In genomic region chr8:105231503-105232320, GRCm38 (mm10) we compare ENCODE assay signal across 33 mouse cellular contexts. TPM values are rescaled to one million over a fixed set of nuclear protein-coding genes. Genes with fewer than 3 reads are reported as not detected.
DNase-seq lines count a peak whose midpoint lies in the region; ATAC-seq and TF ChIP-seq lines count a peak whose summit lies in the region.
"Had no signal": no experiment of that assay in that cellular context is flagged by ENCODE, and none has a peak within 500 bp of the region (broad histone marks: within the 10 kb centered on the region; RNA-seq: fewer than 3 reads in every experiment).

No protein-coding gene starts in this region.

- peak overlapping the region; percentile 11; the same call in 1 of the 2 replicates for H3K27ac ChIP-seq in liver, postnatal 0 days (ENCODE audit: low read depth)
- H3K27ac ChIP-seq in liver, embryonic 11.5 days (ENCODE audit: low read depth, low read length) = no peak overlapping the region
- peak overlapping the region; percentile 86 for H3K27ac ChIP-seq in ES-E14 (ENCODE audit: insufficient read depth, low read depth, low read length, poor library complexity, severe bottlenecking)
- no peak overlapping the region for H3K27ac ChIP-seq in forebrain, embryonic 15.5 days (replicated peaks)
- H3K27ac ChIP-seq: embryonic facial prominence, embryonic 10.5 days; embryonic facial prominence, embryonic 15.5 days; forebrain, embryonic 12.5 days; heart, adult 2 months; heart, embryonic 13.5 days; hindbrain, embryonic 10.5 days; hindbrain, embryonic 15.5 days; limb, embryonic 12.5 days; liver, embryonic 13.5 days; midbrain, embryonic 12.5 days; neural tube, embryonic 13.5 days had no signal

- DNase-seq in liver, postnatal 0 days = no peak
- DNase-seq in liver, embryonic 11.5 days (ENCODE audit: low spot score) = no peak
- DNase-seq in ES-E14 (ENCODE audit: low read depth, low spot score) = no peak
- peak; percentile 56 for DNase-seq in ZHBTc4 (ENCODE audit: low read depth, low spot score)
- no peak for DNase-seq in spleen, postnatal 36 days (ENCODE audit: low spot score in 2 of 2)
- DNase-seq: adrenal gland, postnatal 14 days; B cell, adult 2 months; cerebellum, adult 18-20 months; cerebellum, postnatal 10 days; gastrocnemius, postnatal 25 days; heart, adult 2 months; heart, postnatal 10 days; kidney, adult 2 months; kidney, postnatal 10 days; layer of hippocampus, adult 9-11 months; liver, embryonic 13.5 days; lung, adult 2 months; lung, postnatal 10 days; right cerebral cortex, postnatal 4 days; thymus, adult 2 months; thymus, postnatal 36 days had no signal

- no peak overlapping the region for H3K4me2 ChIP-seq in liver, postnatal 0 days (ENCODE audit: low read depth, low read length)
- H3K4me2 ChIP-seq in liver, embryonic 11.5 days = no peak overlapping the region
- no peak overlapping the region for H3K4me2 ChIP-seq in forebrain, embryonic 15.5 days (replicated peaks)
- H3K4me2 ChIP-seq: embryonic facial prominence, embryonic 15.5 days; forebrain, embryonic 12.5 days; heart, embryonic 13.5 days; hindbrain, embryonic 15.5 days; limb, embryonic 12.5 days; midbrain, embryonic 12.5 days; neural tube, embryonic 13.5 days had no signal

- ATAC-seq in liver, postnatal 0 days = no peak
- no peak for ATAC-seq in liver, embryonic 11.5 days (replicated peaks; ENCODE audit: low FRiP score)
- peak; percentile 37; the same call in 1 of the 2 replicates for ATAC-seq in megakaryocyte progenitor cell, adult 5-6 weeks (replicated peaks; ENCODE audit: poor library complexity)
- ATAC-seq in forebrain, embryonic 15.5 days (replicated peaks) = no peak
- ATAC-seq: inflammation-experienced regulatory T-cells, adult 6 months had no signal

- TF ChIP-seq CTCF in liver, postnatal 0 days (IDR thresholded peaks at IDR 0.05; ENCODE audit: low read depth) = no peak

- H3K4me3 ChIP-seq in liver, postnatal 0 days (ENCODE audit: low read depth, low read length) = no peak overlapping the region
- no peak overlapping the region for H3K4me3 ChIP-seq in liver, embryonic 11.5 days (ENCODE audit: low read depth, low read length)
- H3K4me3 ChIP-seq in ES-E14 (ENCODE audit: insufficient read depth in 1 of 2, low read depth in 1 of 2, low read length in 2 of 2, poor library complexity in 1 of 2, severe bottlenecking in 1 of 2) = peak overlapping the region; percentile 31 to 36; a peak in 2 of 4 replicates
- no peak overlapping the region for H3K4me3 ChIP-seq in forebrain, embryonic 15.5 days
- H3K4me3 ChIP-seq: embryonic facial prominence, embryonic 10.5 days; embryonic facial prominence, embryonic 15.5 days; forebrain, embryonic 12.5 days; heart, adult 2 months; heart, embryonic 13.5 days; hindbrain, embryonic 10.5 days; hindbrain, embryonic 15.5 days; limb, embryonic 12.5 days; liver, embryonic 13.5 days; midbrain, embryonic 12.5 days; neural tube, embryonic 13.5 days had no signal

- peaks cover 14% of the 10 kb centered on the region for H3K4me1 ChIP-seq in liver, postnatal 0 days (ENCODE audit: insufficient read depth)
- peaks cover 11% of the 10 kb centered on the region for H3K4me1 ChIP-seq in liver, embryonic 11.5 days (replicated peaks; ENCODE audit: control insufficient read depth, insufficient read depth, low read length)
- peaks cover 14 to 23% of the 10 kb centered on the region in 2 experiments for H3K4me1 ChIP-seq in ES-E14 (ENCODE audit: control insufficient read depth in 2 of 2, insufficient read depth in 2 of 2, low read length in 2 of 2, poor library complexity in 1 of 2)
- H3K4me1 ChIP-seq in forebrain, embryonic 15.5 days = peaks cover 6% of the 10 kb centered on the region
- H3K4me1 ChIP-seq: embryonic facial prominence, embryonic 10.5 days; embryonic facial prominence, embryonic 15.5 days; forebrain, embryonic 12.5 days; hindbrain, embryonic 10.5 days; limb, embryonic 12.5 days had no signal

- H3K9me3 ChIP-seq in liver, postnatal 0 days (ENCODE audit: low read length) = no peaks in the 10 kb centered on the region
- no peaks in the 10 kb centered on the region for H3K9me3 ChIP-seq in liver, embryonic 11.5 days (ENCODE audit: control insufficient read depth, low read length)
- H3K9me3 ChIP-seq in ES-E14 (ENCODE audit: control insufficient read depth, insufficient read depth, low read depth, low read length) = no peaks in the 10 kb centered on the region
- H3K9me3 ChIP-seq in forebrain, embryonic 15.5 days = no peaks in the 10 kb centered on the region
- H3K9me3 ChIP-seq: embryonic facial prominence, embryonic 10.5 days; embryonic facial prominence, embryonic 15.5 days; forebrain, embryonic 12.5 days; heart, embryonic 13.5 days; hindbrain, embryonic 10.5 days; hindbrain, embryonic 15.5 days; limb, embryonic 12.5 days; liver, embryonic 13.5 days; midbrain, embryonic 12.5 days; neural tube, embryonic 13.5 days had no signal

- H3K27me3 ChIP-seq in liver, postnatal 0 days (ENCODE audit: insufficient read depth, low read length) = no peaks in the 10 kb centered on the region
- no peaks in the 10 kb centered on the region for H3K27me3 ChIP-seq in liver, embryonic 11.5 days (replicated peaks; ENCODE audit: control insufficient read depth, insufficient read depth, low read length)
- no peaks in the 10 kb centered on the region for H3K27me3 ChIP-seq in forebrain, embryonic 15.5 days
- H3K27me3 ChIP-seq: embryonic facial prominence, embryonic 15.5 days; forebrain, embryonic 12.5 days; heart, embryonic 13.5 days; hindbrain, embryonic 15.5 days; limb, embryonic 12.5 days; liver, embryonic 13.5 days; midbrain, embryonic 12.5 days; neural tube, embryonic 13.5 days had no signal

- peaks cover 30% of the 10 kb centered on the region for H3K36me3 ChIP-seq in liver, postnatal 0 days (replicated peaks; ENCODE audit: insufficient read depth, low read length)
- H3K36me3 ChIP-seq in liver, embryonic 11.5 days (ENCODE audit: control insufficient read depth, insufficient read depth, low read length) = peaks cover 3% of the 10 kb centered on the region; the same call in 1 of the 2 replicates
- peaks cover 10% of the 10 kb centered on the region for H3K36me3 ChIP-seq in ES-E14 (ENCODE audit: control insufficient read depth, insufficient read depth, low read length, poor library complexity, severe bottlenecking)
- H3K36me3 ChIP-seq in forebrain, embryonic 15.5 days = peaks cover 12% of the 10 kb centered on the region

- WGBS in liver, postnatal 0 days (ENCODE audit: insufficient replicate concordance) = 69% methylated on average over 12 of the region's 12 CpGs
- WGBS in liver, embryonic 11.5 days = 76% methylated on average over 12 of the region's 12 CpGs
- 88% methylated on average over 12 of the region's 12 CpGs for WGBS in forebrain, embryonic 15.5 days

- TF ChIP-seq EP300 in liver, postnatal 0 days (IDR thresholded peaks at IDR 0.05; ENCODE audit: low read depth) = no peak

- in situ Hi-C loops in ES-E14 (cut with MboI; ENCODE audit: low sequenced_read_pairs in 2 of 2, unreplicated experiment in 2 of 2) = no loop called here

- no peak overlapping the region for H3K9ac ChIP-seq in liver, postnatal 0 days (replicated peaks)
- H3K9ac ChIP-seq in liver, embryonic 11.5 days (ENCODE audit: low read depth, low read length) = no peak overlapping the region
- H3K9ac ChIP-seq in ES-E14 (ENCODE audit: insufficient read depth, low read depth, low read length, poor library complexity, severe bottlenecking) = peak overlapping the region; percentile 9; the same call in 1 of the 2 replicates
- no peak overlapping the region for H3K9ac ChIP-seq in forebrain, embryonic 15.5 days (replicated peaks)
- H3K9ac ChIP-seq: embryonic facial prominence, embryonic 15.5 days; forebrain, embryonic 12.5 days; heart, embryonic 13.5 days; hindbrain, embryonic 15.5 days; limb, embryonic 12.5 days; liver, embryonic 13.5 days; midbrain, embryonic 12.5 days; neural tube, embryonic 13.5 days had no signal

RNA-seq across cellular contexts. Expression of gene D230025D16Rik, which starts 6.8 kb away (rescaled TPM):
- 24.2 and 30.9 TPM in 2 replicates for polyA plus RNA-seq in liver, postnatal 0 days (2015; fragmentation: Nextera tagmentation; extraction: Ambion mirVana)
- polyA plus RNA-seq in liver, embryonic 11.5 days (2014; fragmentation: Nextera tagmentation; extraction: Ambion mirVana) = 24.0 and 25.2 TPM in 2 replicates
- total RNA-seq in ES-E14 (2012; rRNA removed) = 41.7 and 42.6 TPM in 2 replicates
- total RNA-seq in megakaryocyte progenitor cell, adult 5-6 weeks (2015) = 20.8 and 31.3 TPM in 2 replicates
- 21.2 and 23.9 TPM in 2 replicates for total RNA-seq in megakaryocyte progenitor cell, adult 5-6 weeks (2017)
- polyA plus RNA-seq in forebrain, embryonic 15.5 days (2015; fragmentation: Nextera tagmentation; extraction: Ambion mirVana) = 32.5 and 33.1 TPM in 2 replicates

RNA-seq across cellular contexts. Expression of gene B3gnt9, which starts 23.2 kb away (rescaled TPM):
- 1.6 and 2.0 TPM in 2 replicates for polyA plus RNA-seq in liver, postnatal 0 days (2015; fragmentation: Nextera tagmentation; extraction: Ambion mirVana)
- polyA plus RNA-seq in liver, embryonic 11.5 days (2014; fragmentation: Nextera tagmentation; extraction: Ambion mirVana) = 4.2 and 4.4 TPM in 2 replicates
- 2.5 and 2.8 TPM in 2 replicates for total RNA-seq in ES-E14 (2012; rRNA removed)
- total RNA-seq in megakaryocyte progenitor cell, adult 5-6 weeks (2015) = 0.22 and 0.27 TPM in 2 replicates
- 0.17 and 0.37 TPM in 2 replicates for total RNA-seq in megakaryocyte progenitor cell, adult 5-6 weeks (2017)
- polyA plus RNA-seq in forebrain, embryonic 15.5 days (2015; fragmentation: Nextera tagmentation; extraction: Ambion mirVana) = 2.9 and 3.0 TPM in 2 replicates

RNA-seq across cellular contexts. Expression of gene Tradd, which starts 32.7 kb away (rescaled TPM):
- 14.3 and 15.1 TPM in 2 replicates for polyA plus RNA-seq in liver, postnatal 0 days (2015; fragmentation: Nextera tagmentation; extraction: Ambion mirVana)
- 23.1 and 23.2 TPM in 2 replicates for polyA plus RNA-seq in liver, embryonic 11.5 days (2014; fragmentation: Nextera tagmentation; extraction: Ambion mirVana)
- total RNA-seq in ES-E14 (2012; rRNA removed) = 6.2 and 7.6 TPM in 2 replicates
- 7.0 and 8.7 TPM in 2 replicates for total RNA-seq in megakaryocyte progenitor cell, adult 5-6 weeks (2015)
- 14.2 and 15.4 TPM in 2 replicates for total RNA-seq in megakaryocyte progenitor cell, adult 5-6 weeks (2017)
- polyA plus RNA-seq in forebrain, embryonic 15.5 days (2015; fragmentation: Nextera tagmentation; extraction: Ambion mirVana) = 21.1 and 23.7 TPM in 2 replicates

RNA-seq across cellular contexts. Expression of gene Fbxl8, which starts 32.7 kb away (rescaled TPM):
- 0.95 and 1.2 TPM in 2 replicates for polyA plus RNA-seq in liver, postnatal 0 days (2015; fragmentation: Nextera tagmentation; extraction: Ambion mirVana)
- 2.0 and 2.4 TPM in 2 replicates for polyA plus RNA-seq in liver, embryonic 11.5 days (2014; fragmentation: Nextera tagmentation; extraction: Ambion mirVana)
- total RNA-seq in ES-E14 (2012; rRNA removed) = 1.2 and 2.3 TPM in 2 replicates
- 2.3 and 3.2 TPM in 2 replicates for total RNA-seq in megakaryocyte progenitor cell, adult 5-6 weeks (2015)
- 1.2 and 2.3 TPM in 2 replicates for total RNA-seq in megakaryocyte progenitor cell, adult 5-6 weeks (2017)
- 0.72 and 0.85 TPM in 2 replicates for polyA plus RNA-seq in forebrain, embryonic 15.5 days (2015; fragmentation: Nextera tagmentation; extraction: Ambion mirVana)

RNA-seq across cellular contexts. Expression of gene Hsf4, which starts 37.9 kb away (rescaled TPM):
- polyA plus RNA-seq in liver, postnatal 0 days (2015; fragmentation: Nextera tagmentation; extraction: Ambion mirVana) = not detected in 2 replicates
- polyA plus RNA-seq in liver, embryonic 11.5 days (2014; fragmentation: Nextera tagmentation; extraction: Ambion mirVana) = 0.19 TPM in 1 of 2 replicates, not detected in the other
- 0.21 and 0.45 TPM in 2 replicates for total RNA-seq in ES-E14 (2012; rRNA removed)
- not detected in 2 replicates for total RNA-seq in megakaryocyte progenitor cell, adult 5-6 weeks (2015)
- not detected in 2 replicates for total RNA-seq in megakaryocyte progenitor cell, adult 5-6 weeks (2017)
- polyA plus RNA-seq in forebrain, embryonic 15.5 days (2015; fragmentation: Nextera tagmentation; extraction: Ambion mirVana) = 0.15 and 0.34 TPM in 2 replicates
- polyA plus RNA-seq: heart, embryonic 13.5 days had no signal

Comparison
In these comparisons a context has a peak if more than half of its experiments do, and no peak if none do; other contexts are left out.
1. H3K27ac ChIP-seq: peak in liver, postnatal 0 days (single experiment) and ES-E14 (single experiment); none in liver, embryonic 11.5 days (single experiment) and forebrain, embryonic 15.5 days (single experiment).
2. H3K4me3 ChIP-seq: peak in ES-E14 (2 of 2); none in liver, postnatal 0 days (single experiment), liver, embryonic 11.5 days (single experiment) and forebrain, embryonic 15.5 days (single experiment).